Mouse (Mus musculus): ENCODE results near the gene Plekha6. TPM values are rescaled to one million over a fixed set of nuclear protein-coding genes. Genes with fewer than 3 reads are reported as not detected.

Gene Plekha6
- polyA plus RNA-seq, 1 experiment = 0.12 TPM

GRCm38 (mm10) chr1:133325951-133326350, 161.9 kb downstream of the Plekha6 start:
- H3K4me2 ChIP-seq (ENCODE audit: low read depth) = no peak overlapping the region
- H3K27me3 ChIP-seq (ENCODE audit: control insufficient read depth, insufficient read depth, insufficient read length) = peaks cover 27% of the 10 kb centered on the region
- H3K79me2 ChIP-seq (ENCODE audit: control insufficient read depth, insufficient read depth) = no peaks in the 10 kb centered on the region
- TF ChIP-seq TCF12 (IDR thresholded peaks at IDR 0.05; ENCODE audit: insufficient read depth, poor library complexity, severe bottlenecking) = no peak
- TF ChIP-seq POLR2AphosphoS2 (IDR thresholded peaks at IDR 0.05; ENCODE audit: insufficient read length, low read depth) = no peak
- no peak for TF ChIP-seq MYOD1 (IDR thresholded peaks at IDR 0.05; ENCODE audit: control insufficient read depth in 1 of 3, insufficient read length in 2 of 3, low read depth in 2 of 3)
- TF ChIP-seq POLR2A (IDR thresholded peaks at IDR 0.05; ENCODE audit: insufficient read length, low read depth) = no peak
- no peak for TF ChIP-seq USF1 (IDR thresholded peaks at IDR 0.05; ENCODE audit: low read depth)
- TF ChIP-seq CEBPB (IDR thresholded peaks at IDR 0.05; ENCODE audit: insufficient read depth, poor library complexity, severe bottlenecking) = no peak
- TF ChIP-seq TCF3 (IDR thresholded peaks at IDR 0.05; ENCODE audit: insufficient read length, low read depth) = no peak
- TF ChIP-seq E2F4 (IDR thresholded peaks at IDR 0.05; ENCODE audit: insufficient read depth) = no peak
- TF ChIP-seq MAX (IDR thresholded peaks at IDR 0.05; ENCODE audit: low read depth) = no peak
- TF ChIP-seq SRF (IDR thresholded peaks at IDR 0.05; ENCODE audit: control insufficient read depth, insufficient read length, low read depth) = no peak
- no peak for TF ChIP-seq REST (IDR thresholded peaks at IDR 0.05; ENCODE audit: insufficient read depth, insufficient read length)
- TF ChIP-seq MYOG (IDR thresholded peaks at IDR 0.05; ENCODE audit: control insufficient read depth in 1 of 3, insufficient read depth in 1 of 3, insufficient read length in 2 of 3, low read depth in 2 of 3) = no peak
- no peak overlapping the region for H3K4me3 ChIP-seq
- no peaks in the 10 kb centered on the region for H3K36me3 ChIP-seq (ENCODE audit: control insufficient read depth, insufficient read depth)
- H3ac ChIP-seq (ENCODE audit: control insufficient read depth, insufficient read length) = no peak overlapping the region

- no peaks in the 10 kb centered on the region for H3K36me3 ChIP-seq (ENCODE audit: control insufficient read depth, insufficient read depth)
- no peak overlapping the region for H3K4me3 ChIP-seq
- H3ac ChIP-seq (ENCODE audit: control insufficient read depth, insufficient read length) = no peak overlapping the region
- no peaks in the 10 kb centered on the region for H3K79me2 ChIP-seq (ENCODE audit: control insufficient read depth, insufficient read depth)
- peaks cover 34% of the 10 kb centered on the region for H3K27me3 ChIP-seq (ENCODE audit: control insufficient read depth, insufficient read depth, insufficient read length)
- H3K4me2 ChIP-seq (ENCODE audit: low read depth) = no peak overlapping the region
- TF ChIP-seq MAX (IDR thresholded peaks at IDR 0.05; ENCODE audit: low read depth) (no peak), POLR2AphosphoS2 (IDR thresholded peaks at IDR 0.05; ENCODE audit: insufficient read length, low read depth) (no peak), E2F4 (IDR thresholded peaks at IDR 0.05; ENCODE audit: insufficient read depth) (no peak), TCF12 (IDR thresholded peaks at IDR 0.05; ENCODE audit: insufficient read depth, poor library complexity, severe bottlenecking) (no peak), USF1 (IDR thresholded peaks at IDR 0.05; ENCODE audit: low read depth) (no peak), POLR2A (IDR thresholded peaks at IDR 0.05; ENCODE audit: insufficient read length, low read depth) (no peak), TCF3 (IDR thresholded peaks at IDR 0.05; ENCODE audit: insufficient read length, low read depth) (no peak), REST (IDR thresholded peaks at IDR 0.05; ENCODE audit: insufficient read depth, insufficient read length) (no peak), CEBPB (IDR thresholded peaks at IDR 0.05; ENCODE audit: insufficient read depth, poor library complexity, severe bottlenecking) (no peak), MYOD1 (IDR thresholded peaks at IDR 0.05; ENCODE audit: control insufficient read depth in 1 of 3, insufficient read length in 2 of 3, low read depth in 2 of 3) (no peak), MYOG (IDR thresholded peaks at IDR 0.05; ENCODE audit: control insufficient read depth in 1 of 3, insufficient read depth in 1 of 3, insufficient read length in 2 of 3, low read depth in 2 of 3) (no peak)
These were observed 163.1 kb downstream of the Plekha6 start for GRCm38 (mm10) chr1:133327094-133327493.

GRCm38 (mm10) chr1:133328299-133328795, 164.3 kb downstream of the Plekha6 start:
- no peak overlapping the region for H3K4me3 ChIP-seq
- no peak overlapping the region for H3ac ChIP-seq (ENCODE audit: control insufficient read depth, insufficient read length)
- H3K79me2 ChIP-seq (ENCODE audit: control insufficient read depth, insufficient read depth) = no peaks in the 10 kb centered on the region
- H3K36me3 ChIP-seq (ENCODE audit: control insufficient read depth, insufficient read depth) = no peaks in the 10 kb centered on the region
- peaks cover 34% of the 10 kb centered on the region for H3K27me3 ChIP-seq (ENCODE audit: control insufficient read depth, insufficient read depth, insufficient read length)
- TF ChIP-seq CEBPB (IDR thresholded peaks at IDR 0.05; ENCODE audit: insufficient read depth, poor library complexity, severe bottlenecking) (no peak), MAX (IDR thresholded peaks at IDR 0.05; ENCODE audit: low read depth) (no peak), SRF (IDR thresholded peaks at IDR 0.05; ENCODE audit: control insufficient read depth, insufficient read length, low read depth) (no peak), POLR2A (IDR thresholded peaks at IDR 0.05; ENCODE audit: insufficient read length, low read depth) (no peak), USF1 (IDR thresholded peaks at IDR 0.05; ENCODE audit: low read depth) (no peak), MYOG (IDR thresholded peaks at IDR 0.05; ENCODE audit: control insufficient read depth in 1 of 3, insufficient read depth in 1 of 3, insufficient read length in 2 of 3, low read depth in 2 of 3) (no peak), E2F4 (IDR thresholded peaks at IDR 0.05; ENCODE audit: insufficient read depth) (no peak), TCF12 (IDR thresholded peaks at IDR 0.05; ENCODE audit: insufficient read depth, poor library complexity, severe bottlenecking) (no peak), MYOD1 (IDR thresholded peaks at IDR 0.05; ENCODE audit: control insufficient read depth in 1 of 3, insufficient read length in 2 of 3, low read depth in 2 of 3) (no peak), POLR2AphosphoS2 (IDR thresholded peaks at IDR 0.05; ENCODE audit: insufficient read length, low read depth) (no peak), TCF3 (IDR thresholded peaks at IDR 0.05; ENCODE audit: insufficient read length, low read depth) (no peak), REST (IDR thresholded peaks at IDR 0.05; ENCODE audit: insufficient read depth, insufficient read length) (no peak)
- no peak overlapping the region for H3K4me2 ChIP-seq (ENCODE audit: low read depth)

- no peak overlapping the region for H3K4me3 ChIP-seq
- no peak overlapping the region for H3ac ChIP-seq (ENCODE audit: control insufficient read depth, insufficient read length)
- no peaks in the 10 kb centered on the region for H3K36me3 ChIP-seq (ENCODE audit: control insufficient read depth, insufficient read depth)
- H3K4me2 ChIP-seq (ENCODE audit: low read depth) = no peak overlapping the region
- TF ChIP-seq MYOD1 (IDR thresholded peaks at IDR 0.05; ENCODE audit: control insufficient read depth in 1 of 3, insufficient read length in 2 of 3, low read depth in 2 of 3) (no peak), POLR2AphosphoS2 (IDR thresholded peaks at IDR 0.05; ENCODE audit: insufficient read length, low read depth) (no peak), MYOG (IDR thresholded peaks at IDR 0.05; ENCODE audit: control insufficient read depth in 1 of 3, insufficient read depth in 1 of 3, insufficient read length in 2 of 3, low read depth in 2 of 3) (no peak), E2F4 (IDR thresholded peaks at IDR 0.05; ENCODE audit: insufficient read depth) (no peak), TCF3 (IDR thresholded peaks at IDR 0.05; ENCODE audit: insufficient read length, low read depth) (no peak), REST (IDR thresholded peaks at IDR 0.05; ENCODE audit: insufficient read depth, insufficient read length) (no peak), USF1 (IDR thresholded peaks at IDR 0.05; ENCODE audit: low read depth) (no peak), MAX (IDR thresholded peaks at IDR 0.05; ENCODE audit: low read depth) (no peak), POLR2A (IDR thresholded peaks at IDR 0.05; ENCODE audit: insufficient read length, low read depth) (no peak), TCF12 (IDR thresholded peaks at IDR 0.05; ENCODE audit: insufficient read depth, poor library complexity, severe bottlenecking) (no peak)
- no peaks in the 10 kb centered on the region for H3K79me2 ChIP-seq (ENCODE audit: control insufficient read depth, insufficient read depth)
- H3K27me3 ChIP-seq (ENCODE audit: control insufficient read depth, insufficient read depth, insufficient read length) = peaks cover 34% of the 10 kb centered on the region
These were observed 165.1 kb downstream of the Plekha6 start for GRCm38 (mm10) chr1:133328896-133329637.

Measured in myocyte (in vitro differentiated cells).